Mouse (Mus musculus) liver, embryonic 15.5 days (tissue): ENCODE results near the gene Csnk1d. TPM values are rescaled to one million over a fixed set of nuclear protein-coding genes. Genes with fewer than 3 reads are reported as not detected.
A peak's percentile ranks its signal among the peaks of the same experiment; 100 is the strongest.

ENCODE experiments used
- ATAC-seq: fragments of 200-750 bp; cut with Nextera tagmentation; 2 replicates; pipeline ENCODE4 v1.8.0; 2017; ENCODE audit warnings: moderate number of reproducible peaks, mild to moderate bottlenecking, moderate library complexity; ENCODE audit not compliant: insufficient read depth
- H3K27ac ChIP-seq: fragments of 300-500 bp; sonication (generic); replicated peaks from 2 replicates; pipeline ENCODE4 v1.5.1; 2015; ENCODE audit warnings: mild to moderate bottlenecking, inconsistent platforms
- H3K27me3 ChIP-seq: fragments of 300-500 bp; sonication (generic); 2 replicates; pipeline ENCODE4 v1.6.1; 2015; ENCODE audit warnings: mild to moderate bottlenecking, inconsistent platforms
- H3K36me3 ChIP-seq: fragments of 300-500 bp; sonication (generic); replicated peaks from 2 replicates; pipeline ENCODE4 v1.6.1; 2015; ENCODE audit warnings: moderate library complexity, mild to moderate bottlenecking, inconsistent platforms
- H3K4me1 ChIP-seq: fragments of 300-500 bp; sonication (generic); replicated peaks from 2 replicates; pipeline ENCODE4 v1.6.1; 2015; ENCODE audit warnings: inconsistent platforms
- H3K4me2 ChIP-seq: fragments of 300-500 bp; sonication (generic); 2 replicates; pipeline ENCODE4 v1.6.1; 2015; ENCODE audit warnings: moderate library complexity, mild to moderate bottlenecking, inconsistent platforms
- H3K4me3 ChIP-seq: fragments of 300-500 bp; sonication (generic); replicated peaks from 2 replicates; pipeline ENCODE4 v1.5.1; 2015; ENCODE audit warnings: mild to moderate bottlenecking, inconsistent platforms
- H3K9ac ChIP-seq: fragments of 300-500 bp; sonication (generic); 2 replicates; pipeline ENCODE4 v1.6.1; 2015; ENCODE audit warnings: moderate library complexity, mild to moderate bottlenecking, inconsistent platforms
- H3K9me3 ChIP-seq: fragments of 300-500 bp; sonication (generic); replicated peaks from 2 replicates; pipeline ENCODE4 v1.6.1; 2016; ENCODE audit warnings: inconsistent platforms
- WGBS: fragments of 180-500 bp; shearing (Covaris S2); methylation state at CpG from one replicate; pipeline ENCODE4 v1.1.7; 2015; ENCODE audit warnings: mixed read lengths; ENCODE audit not compliant: insufficient replicate concordance; 5-methylcytosine and 5-hydroxymethylcytosine counted together
- polyA plus RNA-seq: library from polyadenylated mRNA; unstranded; fragments of >200 nt; fragmentation: Nextera tagmentation; extraction: Ambion mirVana; gene quantifications from 2 replicates; pipeline ENCODE4 v1.2.1, GENCODE M21; 2015

Csnk1d gene
- polyA plus RNA-seq, 1 experiment from 2014 or later: 36.1 TPM

GRCm38 (mm10) chr11:120939712-120940341 lies 51.3 kb downstream of the Csnk1d start:
- H3K4me2 ChIP-seq: no peak overlapping the region; the same call in 1 of the 2 replicates
- 19% methylated on average over 6 of the region's 6 CpGs for WGBS
- no peak for ATAC-seq

GRCm38 (mm10) chr11:120938795-120939194 lies 52.3 kb downstream of the Csnk1d start:
- no peaks in the 10 kb centered on the region for H3K9me3 ChIP-seq
- H3K4me2 ChIP-seq: peak overlapping the region; percentile 42
- peaks cover 5% of the 10 kb centered on the region for H3K27me3 ChIP-seq
- peak; percentile 71 for ATAC-seq
- H3K27ac ChIP-seq: peak overlapping the region; percentile 84
- H3K4me3 ChIP-seq: peak overlapping the region; percentile 7; the same call in 1 of the 2 replicates
- 11% methylated on average over 4 of the region's 4 CpGs for WGBS
- H3K4me1 ChIP-seq: peaks cover 25% of the 10 kb centered on the region
- H3K9ac ChIP-seq: no peak overlapping the region
- no peaks in the 10 kb centered on the region for H3K36me3 ChIP-seq

More at GRCm38 (mm10) chr11:120939712-120940341, 51.3 kb downstream of the Csnk1d start:
- H3K4me1 ChIP-seq: peaks cover 25% of the 10 kb centered on the region
- no peak overlapping the region for H3K9ac ChIP-seq
- no peaks in the 10 kb centered on the region for H3K36me3 ChIP-seq
- no peaks in the 10 kb centered on the region for H3K9me3 ChIP-seq
- H3K27ac ChIP-seq: peak overlapping the region; percentile 84
- no peak overlapping the region for H3K4me3 ChIP-seq
- H3K27me3 ChIP-seq: peaks cover 15% of the 10 kb centered on the region

GRCm38 (mm10) chr11:120937976-120938375 lies 53.2 kb downstream of the Csnk1d start:
- Histone ChIP-seq H3K9ac (0 out of 2 replicates have a peak overlapping the region, but pooled peaks have one; percentile 27), H3K4me1 (peaks cover 31% of the 10 kb centered on the region), H3K4me2 (peak overlapping the region; percentile 42; the same call in 1 of the 2 replicates), H3K4me3 (no peak overlapping the region), H3K36me3 (no peaks in the 10 kb centered on the region), H3K27ac (peak overlapping the region; percentile 84), H3K27me3 (no peaks in the 10 kb centered on the region; the same call in 1 of the 2 replicates), H3K9me3 (no peaks in the 10 kb centered on the region)
- WGBS: 83% methylated on average over 1 of the region's 1 CpGs
- peak; percentile 80 for ATAC-seq

GRCm38 (mm10) chr11:120932564-120933398 lies 58.3 kb downstream of the Csnk1d start, which contains the start of gene Ccdc57:
Ccdc57 (minus strand) TSS chr11:120932872.
- Histone ChIP-seq H3K27me3 (no peaks in the 10 kb centered on the region), H3K9ac (peak within 1 kb of the TSS; percentile 71), H3K4me1 (peaks cover 47% of the 10 kb centered on the region), H3K27ac (peak within 1 kb of the TSS; percentile 51), H3K36me3 (peaks cover 2% of the 10 kb centered on the region), H3K9me3 (no peaks in the 10 kb centered on the region), H3K4me3 (peak within 1 kb of the TSS; percentile 82), H3K4me2 (peak within 1 kb of the TSS; percentile 85)
- 10% methylated on average over 44 of the region's 44 CpGs for WGBS
- ATAC-seq: peak; percentile 89

- peaks cover 6% of the 10 kb centered on the region for H3K36me3 ChIP-seq
- peaks cover 46% of the 10 kb centered on the region for H3K4me1 ChIP-seq
- H3K9me3 ChIP-seq: no peaks in the 10 kb centered on the region
- H3K27ac ChIP-seq: no peak overlapping the region
- ATAC-seq: no peak
- 82% methylated on average over 4 of the region's 4 CpGs for WGBS
- H3K9ac ChIP-seq: no peak overlapping the region
- peak overlapping the region; percentile 82; the same call in 1 of the 2 replicates for H3K4me3 ChIP-seq
- no peak overlapping the region for H3K4me2 ChIP-seq
- H3K27me3 ChIP-seq: no peaks in the 10 kb centered on the region
These were observed 59.7 kb downstream of the Csnk1d start for GRCm38 (mm10) chr11:120931479-120931878.

DNA sequence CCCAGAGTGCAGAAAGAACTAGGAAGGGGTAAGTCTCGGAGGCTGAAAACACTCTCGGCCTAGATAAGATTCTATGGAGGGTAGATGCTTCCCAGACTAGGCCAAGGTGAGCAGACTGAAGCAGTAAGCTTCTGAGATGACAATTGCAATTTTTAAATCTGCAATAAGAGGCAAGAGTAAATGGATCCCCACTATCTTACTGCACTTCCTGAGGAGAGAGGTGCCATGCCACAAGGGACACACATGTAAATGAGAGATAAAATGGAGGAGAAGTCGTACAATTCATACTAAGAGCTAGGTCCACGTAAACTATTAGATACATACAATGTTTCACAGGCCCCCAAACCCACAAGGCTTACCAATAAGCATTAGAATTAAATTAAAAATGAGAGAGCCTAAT lies 62.7 kb downstream of the Csnk1d start:
- Histone ChIP-seq H3K4me2 (no peak overlapping the region), H3K9ac (no peak overlapping the region), H3K27me3 (no peaks in the 10 kb centered on the region), H3K9me3 (no peaks in the 10 kb centered on the region), H3K27ac (no peak overlapping the region), H3K4me1 (peaks cover 45% of the 10 kb centered on the region), H3K36me3 (peaks cover 6% of the 10 kb centered on the region), H3K4me3 (no peak overlapping the region)
- 47% methylated on average over 4 of the region's 4 CpGs for WGBS
- no peak for ATAC-seq

DNA sequence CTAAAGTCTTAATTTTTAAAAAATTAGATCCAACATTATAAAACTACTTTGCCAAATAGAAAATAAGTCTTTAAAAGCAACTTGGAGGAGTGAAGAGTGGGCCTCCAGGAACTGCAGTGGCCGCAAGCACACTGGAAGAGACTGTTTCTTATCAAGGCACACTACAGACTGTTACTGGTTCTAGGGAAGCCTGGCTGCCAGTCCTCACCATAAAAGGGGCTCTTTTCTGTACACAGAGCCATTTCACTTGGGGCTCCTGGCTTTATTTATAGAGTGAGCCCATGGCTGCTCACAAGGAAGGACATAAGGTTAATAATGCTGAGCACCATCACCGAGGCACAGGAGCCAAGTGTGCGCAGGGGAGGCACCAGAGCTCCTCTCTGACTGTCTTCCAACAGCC lies 68.6 kb downstream of the Csnk1d start:
- WGBS: 73% methylated on average over 3 of the region's 3 CpGs
- Histone ChIP-seq H3K4me3 (no peak overlapping the region), H3K4me1 (no peaks in the 10 kb centered on the region), H3K9ac (no peak overlapping the region), H3K36me3 (peaks cover 26% of the 10 kb centered on the region), H3K27ac (no peak overlapping the region), H3K9me3 (no peaks in the 10 kb centered on the region), H3K27me3 (no peaks in the 10 kb centered on the region), H3K4me2 (no peak overlapping the region)
- no peak for ATAC-seq

- Histone ChIP-seq H3K27me3 (no peaks in the 10 kb centered on the region), H3K27ac (no peak overlapping the region), H3K9me3 (no peaks in the 10 kb centered on the region), H3K4me1 (no peaks in the 10 kb centered on the region), H3K36me3 (peaks cover 34% of the 10 kb centered on the region), H3K4me2 (no peak overlapping the region), H3K9ac (no peak overlapping the region), H3K4me3 (no peak overlapping the region)
- WGBS: 85% methylated on average over 5 of the region's 5 CpGs
- no peak for ATAC-seq
These were observed 73.4 kb downstream of the Csnk1d start for GRCm38 (mm10) chr11:120917756-120918155.

DNA sequence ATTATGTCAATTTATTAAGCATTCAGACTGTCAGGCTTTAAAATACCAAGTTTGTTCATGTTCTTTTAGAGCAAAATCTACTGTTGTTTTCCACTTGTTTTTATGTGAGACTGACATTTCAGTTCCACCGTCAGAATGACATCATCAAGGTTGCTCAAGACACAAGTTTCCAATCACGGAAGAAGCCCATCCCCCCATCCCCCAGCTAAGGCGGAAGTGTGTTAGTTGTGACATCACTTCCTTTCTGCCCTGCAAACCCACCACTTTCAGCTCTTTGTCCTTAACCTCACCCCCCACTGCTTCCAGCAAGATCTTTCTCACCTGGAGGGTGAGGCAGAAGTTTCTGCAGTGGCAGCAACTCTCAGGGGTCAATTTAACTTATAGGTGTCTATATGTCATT lies 74.7 kb downstream of the Csnk1d start:
- WGBS: 43% methylated on average over 3 of the region's 3 CpGs
- H3K36me3 ChIP-seq: peaks cover 28% of the 10 kb centered on the region
- no peaks in the 10 kb centered on the region for H3K4me1 ChIP-seq
- no peak for ATAC-seq
- no peak overlapping the region for H3K4me3 ChIP-seq
- H3K9me3 ChIP-seq: no peaks in the 10 kb centered on the region
- H3K27ac ChIP-seq: no peak overlapping the region
- no peak overlapping the region for H3K9ac ChIP-seq
- no peaks in the 10 kb centered on the region for H3K27me3 ChIP-seq
- no peak overlapping the region for H3K4me2 ChIP-seq

DNA sequence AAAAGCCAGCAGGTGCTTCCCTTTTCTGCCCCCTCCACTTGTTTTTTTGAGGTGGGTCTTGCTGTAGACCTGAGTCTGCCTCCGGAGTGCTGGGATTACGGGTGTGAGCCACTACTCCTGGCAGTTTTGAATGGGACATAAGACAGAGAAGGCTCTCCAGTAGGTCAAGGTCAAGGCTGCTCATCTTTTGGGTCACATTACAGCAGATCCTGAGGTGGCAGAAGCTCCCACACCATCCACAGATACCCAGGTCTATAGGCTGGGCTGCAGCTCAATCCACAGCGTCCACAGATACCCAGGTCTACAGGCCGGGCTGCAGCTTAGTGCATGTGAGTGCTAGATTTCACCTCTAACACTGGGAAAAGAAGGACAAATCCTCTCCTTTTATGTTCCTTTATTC lies 77.3 kb downstream of the Csnk1d start:
- WGBS: 84% methylated on average over 4 of the region's 4 CpGs
- Histone ChIP-seq H3K9me3 (no peaks in the 10 kb centered on the region), H3K4me1 (no peaks in the 10 kb centered on the region), H3K27me3 (no peaks in the 10 kb centered on the region), H3K36me3 (peaks cover 14% of the 10 kb centered on the region; the same call in 1 of the 2 replicates), H3K4me3 (no peak overlapping the region), H3K27ac (no peak overlapping the region), H3K4me2 (no peak overlapping the region), H3K9ac (no peak overlapping the region)
- no peak for ATAC-seq
